Mouse (Mus musculus) frontal cortex, postnatal 36 days (tissue): ENCODE results near the gene Alg1.

ENCODE experiments used
- DNase-seq, 2 experiments: peaks; one replicate each; pipeline ENCODE4 v3.0.0; 2022; ENCODE audit warnings: low spot score in 2 of 2

Gene Alg1

GRCm38 (mm10) chr16:5242355-5242754, 8.9 kb downstream of the Alg1 start:
- DNase-seq, result no peak

GRCm38 (mm10) chr16:5242882-5243281, 9.5 kb downstream of the Alg1 start:
- DNase-seq, result no peak

- DNase-seq, result peak; percentile 50 to 55
Measured at GRCm38 (mm10) chr16:5244411-5244810, 11.0 kb downstream of the Alg1 start.

GRCm38 (mm10) chr16:5250891-5251290, 17.5 kb downstream of the Alg1 start:
- no peak for DNase-seq

GRCm38 (mm10) chr16:5252260-5252659, 18.8 kb downstream of the Alg1 start:
- DNase-seq, result no peak

- DNase-seq, result peak; percentile 55 to 59
Measured at GRCm38 (mm10) chr16:5254346-5255025, 21.1 kb downstream of the Alg1 start.

GRCm38 (mm10) chr16:5255081-5255740, 21.8 kb downstream of the Alg1 start:
- DNase-seq, result no peak

- DNase-seq, result peak; percentile 96 to 97
Measured at GRCm38 (mm10) chr16:5255779-5256496, 22.5 kb downstream of the Alg1 start, which contains the start of gene Eef2kmt. TSS of gene Eef2kmt (minus strand) at chr16:5255983.

GRCm38 (mm10) chr16:5263156-5263555, 29.7 kb downstream of the Alg1 start:
- DNase-seq, result no peak

GRCm38 (mm10) chr16:5263926-5264325, 30.5 kb downstream of the Alg1 start:
- DNase-seq, result no peak

GRCm38 (mm10) chr16:5271411-5272035, 38.1 kb downstream of the Alg1 start:
- no peak for DNase-seq

GRCm38 (mm10) chr16:5272371-5272770, 39.0 kb downstream of the Alg1 start:
- DNase-seq, result no peak

GRCm38 (mm10) chr16:5279571-5280222, 46.3 kb downstream of the Alg1 start:
- DNase-seq, result no peak

GRCm38 (mm10) chr16:5282686-5283085, 49.3 kb downstream of the Alg1 start:
- no peak for DNase-seq

- DNase-seq, result no peak
Measured at GRCm38 (mm10) chr16:5285376-5285775, 52.0 kb downstream of the Alg1 start.
